Mouse (Mus musculus) right cerebral cortex, adult 18-20 months (tissue): ENCODE measurements around the gene Kcnma1.
A peak's percentile ranks its signal among the peaks of the same experiment; 100 is the strongest.

Source experiments
- DNase-seq: peaks from one replicate; pipeline ENCODE4 v3.0.0; 2022; ENCODE audit warnings: mixed read lengths

The Kcnma1 gene

GRCm38 (mm10) chr14:23587451-23587850, 426.8 kb downstream of the Kcnma1 start:
- DNase-seq, result peak; percentile 81

- peak; percentile 75 for DNase-seq
Observed at GRCm38 (mm10) chr14:23583235-23583634, 431.1 kb downstream of the Kcnma1 start.

DNA sequence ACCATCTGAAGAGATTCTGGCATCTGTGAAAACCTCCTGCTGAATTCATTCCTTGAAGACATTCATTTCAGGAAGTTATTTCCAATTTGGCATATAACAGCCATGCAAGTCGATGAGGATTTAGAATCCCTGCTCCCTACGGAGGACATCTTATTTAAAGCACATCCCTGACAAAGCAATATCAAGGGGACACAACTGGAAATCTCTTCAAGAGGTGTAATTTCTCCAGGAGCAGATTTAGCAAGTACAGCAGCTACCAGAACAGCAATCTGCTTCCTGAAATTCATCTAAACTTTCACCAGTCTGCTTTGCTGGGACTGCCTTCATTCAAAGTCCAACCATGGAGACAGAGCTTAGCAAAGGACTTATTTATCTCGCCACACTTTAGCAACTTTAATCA, 433.0 kb downstream of the Kcnma1 start:
- no peak for DNase-seq

GRCm38 (mm10) chr14:23575951-23576350, 438.3 kb downstream of the Kcnma1 start:
- DNase-seq, result peak; percentile 35

DNA sequence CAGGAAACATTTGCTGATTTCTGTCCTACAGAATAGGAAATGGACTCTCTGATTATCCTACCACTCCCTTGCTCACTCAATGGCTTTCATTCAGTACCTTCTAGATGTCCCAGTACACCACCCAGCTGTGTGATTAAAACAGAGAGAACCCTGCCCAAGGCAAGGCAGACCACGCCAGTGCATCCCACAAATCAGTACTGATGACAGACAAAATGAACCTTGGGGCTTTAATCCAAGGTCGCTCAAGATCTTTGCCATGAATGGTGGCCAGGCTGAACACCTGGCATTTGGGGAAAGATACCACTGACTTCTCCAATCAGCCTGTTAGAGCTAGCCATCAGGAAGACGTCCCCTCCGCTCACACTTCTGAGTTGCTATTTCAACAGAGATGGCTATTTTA, 440.2 kb downstream of the Kcnma1 start:
- no peak for DNase-seq

DNA sequence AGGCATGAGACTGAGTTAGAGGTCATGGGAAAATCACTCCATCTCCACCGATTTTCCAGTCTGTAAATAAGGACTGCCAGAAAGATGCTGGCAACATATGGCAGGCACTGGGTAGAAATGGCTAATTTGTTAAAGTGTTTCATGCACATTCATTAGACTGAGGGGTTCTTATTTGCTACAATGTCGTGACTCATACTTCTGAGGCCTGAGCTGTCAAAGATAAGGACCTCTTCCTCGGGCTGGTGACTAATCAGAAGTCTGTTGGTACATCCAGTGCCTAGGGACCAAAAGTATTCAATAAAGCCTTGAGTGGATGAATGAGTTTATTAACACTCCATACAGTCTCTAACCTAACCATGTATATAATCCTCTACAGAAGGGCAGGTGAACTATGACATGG, 440.9 kb downstream of the Kcnma1 start:
- no peak for DNase-seq

DNA sequence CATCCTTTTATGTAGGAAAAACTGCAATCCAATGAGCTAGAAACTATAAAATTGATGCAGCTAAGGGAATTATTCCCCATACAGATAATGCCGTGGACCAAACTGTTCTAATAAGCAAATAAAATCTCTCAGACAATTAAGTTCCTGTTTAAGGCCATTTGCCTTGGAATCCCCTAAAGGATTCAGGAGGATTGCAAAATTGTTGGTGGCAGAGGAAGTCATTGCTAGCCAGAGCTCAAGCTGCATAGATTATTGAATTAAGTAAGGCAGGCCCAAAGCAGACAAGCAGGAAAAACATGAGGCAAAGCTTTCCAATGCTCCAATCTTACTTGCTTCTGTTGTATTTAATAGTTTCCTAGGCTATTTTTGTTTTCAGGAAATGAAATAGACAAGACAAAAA, 441.5 kb downstream of the Kcnma1 start:
- DNase-seq, result no peak

GRCm38 (mm10) chr14:23570251-23570650, 444.0 kb downstream of the Kcnma1 start:
- DNase-seq, result no peak

DNA sequence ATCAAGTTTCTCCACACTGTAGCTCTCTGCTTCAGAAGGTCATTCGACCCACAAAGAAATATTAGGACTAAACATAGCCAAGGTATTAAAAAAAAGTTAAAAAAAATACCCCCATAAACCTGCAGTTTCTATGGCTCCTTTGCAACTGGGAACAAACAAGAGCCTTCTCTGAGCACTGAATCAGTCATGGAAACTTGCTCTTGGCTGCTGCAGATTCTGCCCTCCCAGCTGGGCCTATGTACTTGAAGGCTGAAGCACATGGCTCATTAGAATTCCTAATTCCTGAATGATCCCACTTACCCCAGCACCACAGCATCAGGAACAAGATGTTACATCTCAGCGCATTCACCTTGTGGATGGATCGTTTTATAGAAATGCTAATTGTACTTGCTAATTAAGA, 448.4 kb downstream of the Kcnma1 start:
- no peak for DNase-seq

DNA sequence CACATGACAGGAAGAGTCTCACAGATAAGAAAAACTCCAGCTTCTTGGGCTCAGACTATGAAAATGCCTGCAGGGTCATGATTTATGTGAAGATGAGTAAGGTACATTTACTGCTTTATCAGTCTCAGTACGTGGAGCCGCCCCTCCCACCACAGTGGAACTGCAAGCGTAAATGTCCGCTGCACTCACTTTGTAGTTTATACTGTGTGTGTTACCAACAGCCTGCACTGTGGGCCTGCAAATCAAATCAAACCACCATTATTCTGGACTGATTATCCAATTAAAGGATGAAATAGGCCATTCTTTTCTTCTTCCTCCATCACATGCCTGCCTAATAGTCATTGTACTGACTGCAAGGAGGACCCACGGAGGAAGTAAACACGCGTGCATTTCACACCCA, 449.8 kb downstream of the Kcnma1 start:
- no peak for DNase-seq

DNA sequence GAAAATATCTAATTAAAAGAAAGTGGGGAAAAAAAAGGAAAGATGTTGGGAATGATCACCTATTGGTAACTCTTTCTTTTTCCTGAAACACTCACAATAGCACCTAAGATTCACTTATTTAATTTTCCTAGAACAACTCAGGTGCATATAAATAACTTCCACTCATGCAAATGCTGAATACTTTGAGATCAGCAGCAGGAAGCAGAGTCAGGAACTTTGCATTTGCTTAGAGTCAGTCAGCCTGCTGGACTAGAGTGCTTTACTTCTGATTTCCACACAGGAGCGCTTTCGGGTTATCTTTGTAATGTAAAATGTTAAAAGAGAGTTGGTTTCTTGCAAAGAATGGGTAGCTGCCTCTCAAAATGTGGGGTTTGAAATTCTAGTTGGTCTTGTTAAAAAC, 451.1 kb downstream of the Kcnma1 start:
- DNase-seq, result no peak

GRCm38 (mm10) chr14:23555647-23556046, 458.6 kb downstream of the Kcnma1 start:
- no peak for DNase-seq

- DNase-seq, result no peak
Observed at GRCm38 (mm10) chr14:23552252-23552974, 461.9 kb downstream of the Kcnma1 start.

DNA sequence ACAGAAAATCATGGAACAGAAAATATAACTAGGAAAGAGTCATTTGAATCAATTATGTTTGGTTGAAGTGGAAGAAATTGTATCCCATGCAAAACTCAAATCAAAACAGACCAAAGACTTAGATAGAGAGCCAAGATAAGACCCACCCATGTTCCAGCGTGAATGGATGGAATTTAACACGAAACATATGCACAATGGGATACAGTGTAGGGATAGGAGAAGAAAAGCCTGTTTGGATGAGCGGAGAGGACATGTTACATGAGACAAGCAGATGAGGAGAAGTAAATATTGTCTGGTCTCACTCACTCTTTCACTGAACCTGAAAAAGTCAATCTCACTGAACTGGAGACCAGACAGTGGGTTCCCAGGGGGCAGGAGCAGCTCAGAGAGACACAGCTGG, 463.8 kb downstream of the Kcnma1 start:
- no peak for DNase-seq

- DNase-seq, result no peak
Observed at GRCm38 (mm10) chr14:23542131-23542530, 472.2 kb downstream of the Kcnma1 start.

DNA sequence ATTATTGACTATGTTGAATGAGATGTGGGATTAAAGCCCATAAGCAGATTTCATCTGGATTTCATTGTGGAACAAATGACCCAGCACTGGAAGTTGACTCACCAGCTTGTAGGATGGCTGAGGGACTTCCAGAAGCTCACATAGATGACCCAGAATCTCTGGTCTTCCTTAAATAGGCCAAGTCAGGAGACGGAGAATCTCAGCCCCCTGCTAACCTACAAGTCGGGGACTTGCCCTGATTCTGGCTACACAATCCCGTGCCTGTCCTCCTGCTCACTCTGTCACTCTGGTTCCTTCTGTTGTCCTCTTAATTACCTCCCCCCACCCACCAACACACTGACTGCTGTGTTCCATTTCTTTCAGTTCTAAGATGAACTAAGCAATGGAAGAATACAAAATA, 474.7 kb downstream of the Kcnma1 start:
- DNase-seq, result no peak

DNA sequence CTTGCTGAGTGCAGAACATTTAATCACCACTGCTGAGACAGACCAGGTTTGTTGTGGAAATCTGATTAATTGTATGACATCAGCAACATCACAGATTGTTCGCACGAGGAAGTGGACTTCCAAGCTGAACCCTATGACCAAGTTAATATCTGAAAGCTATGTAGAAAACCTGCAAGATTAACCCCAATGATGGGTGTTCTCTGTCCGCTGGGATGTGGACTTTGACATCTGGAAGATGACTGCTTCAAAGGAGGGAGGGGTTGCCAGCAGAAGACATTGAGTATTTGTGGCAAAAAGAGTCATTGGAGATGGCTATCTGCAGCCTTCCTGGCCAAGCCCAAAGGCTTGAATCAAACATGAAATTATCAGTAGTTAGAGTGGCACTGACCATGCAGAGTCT, 480.9 kb downstream of the Kcnma1 start:
- no peak for DNase-seq

- DNase-seq, result peak; percentile 65
Observed at GRCm38 (mm10) chr14:23531735-23532525, 482.4 kb downstream of the Kcnma1 start.

- peak; percentile 72 for DNase-seq
Observed at GRCm38 (mm10) chr14:23529720-23530119, 484.6 kb downstream of the Kcnma1 start.

GRCm38 (mm10) chr14:23529229-23529628, 485.1 kb downstream of the Kcnma1 start:
- DNase-seq, result no peak

DNA sequence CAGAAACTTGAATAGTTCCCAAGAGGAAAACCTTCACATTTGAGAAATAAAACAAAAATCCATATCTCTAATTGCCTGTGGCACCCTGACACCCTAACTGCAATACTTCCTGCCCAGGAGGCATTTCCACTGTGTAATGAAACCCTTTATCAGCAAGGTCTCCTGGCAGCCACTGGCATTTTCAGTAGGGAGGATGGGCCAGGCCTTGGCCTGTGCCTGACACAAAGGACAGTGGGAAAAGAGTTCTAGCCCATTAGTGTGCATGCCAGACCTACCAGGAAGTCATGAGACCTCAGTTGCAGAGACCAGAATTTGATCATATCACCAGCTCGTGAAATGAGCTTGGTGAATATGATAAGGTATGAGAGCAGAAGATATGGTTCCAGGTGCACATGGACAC, 488.4 kb downstream of the Kcnma1 start:
- DNase-seq, result no peak

- DNase-seq, result no peak
Observed at GRCm38 (mm10) chr14:23523825-23524491, 490.3 kb downstream of the Kcnma1 start.

DNA sequence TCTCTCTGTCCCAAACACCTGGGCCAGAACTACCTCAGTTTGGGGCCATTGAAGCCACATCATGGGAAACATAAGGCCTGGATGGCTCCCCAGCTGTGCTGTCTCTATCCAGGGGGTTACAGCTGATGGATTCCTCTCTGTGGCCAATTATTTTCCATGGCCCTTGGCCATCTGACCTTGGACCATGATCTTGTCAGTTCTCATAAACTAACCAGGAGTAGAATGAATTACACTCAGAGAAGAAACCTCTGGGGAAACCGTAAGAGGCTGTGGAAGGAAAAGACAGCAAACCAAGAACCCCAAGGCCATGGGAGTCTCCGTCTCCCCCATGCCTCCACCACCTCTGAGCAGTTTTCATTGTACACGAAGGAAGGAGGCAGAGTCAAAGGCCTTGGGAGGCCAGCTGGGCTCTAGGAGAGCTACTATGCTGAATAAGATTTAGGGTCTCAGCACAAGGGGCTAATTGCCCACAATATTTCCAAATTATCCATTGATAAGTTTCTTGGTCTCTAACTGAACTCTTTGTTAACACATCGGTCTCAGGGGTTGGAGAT, 491.6 kb downstream of the Kcnma1 start:
- DNase-seq, result no peak
